Mouse (Mus musculus) C2C12 (cell line): ENCODE measurements around the gene Zswim1. TPM values are rescaled to one million over a fixed set of nuclear protein-coding genes. Genes with fewer than 3 reads are reported as not detected.

ENCODE experiments used
- H3K27me3 ChIP-seq: one replicate; pipeline ENCODE4 v1.6.1; 2011; ENCODE audit not compliant: control insufficient read depth, insufficient read depth, insufficient read length
- H3K36me3 ChIP-seq: one replicate; pipeline ENCODE4 v1.6.1; 2011; ENCODE audit not compliant: control insufficient read depth, insufficient read depth
- H3K4me3 ChIP-seq: one replicate; pipeline ENCODE4 v1.5.1; 2011; ENCODE audit warnings: mild to moderate bottlenecking, control low read depth; ENCODE audit not compliant: poor library complexity, insufficient read depth, severe bottlenecking
- H3K79me2 ChIP-seq: one replicate; pipeline ENCODE4 v1.6.1; 2011; ENCODE audit not compliant: control insufficient read depth, insufficient read depth
- H3K79me3 ChIP-seq: one replicate; pipeline ENCODE4 v1.6.1; 2011; ENCODE audit warnings: low read depth, control low read depth
- H3ac ChIP-seq: one replicate; pipeline ENCODE3; 2011; ENCODE audit warnings: low read depth; ENCODE audit not compliant: control insufficient read depth, insufficient read length
- CEBPB ChIP-seq: IDR thresholded peaks from one replicate; pipeline ENCODE4 v1.6.1; 2011; ENCODE audit warnings: low read depth, mild to moderate bottlenecking, control low read depth, moderate library complexity
- CTCF ChIP-seq: IDR thresholded peaks from one replicate; pipeline ENCODE4 v1.5.1; 2011; ENCODE audit not compliant: control insufficient read depth, insufficient read depth, insufficient read length
- FOSL1 ChIP-seq: IDR thresholded peaks from one replicate; pipeline ENCODE4 v1.8.0; 2011; ENCODE audit warnings: mild to moderate bottlenecking, low read length; ENCODE audit not compliant: poor library complexity, insufficient read depth, severe bottlenecking
- MAX ChIP-seq: IDR thresholded peaks from one replicate; pipeline ENCODE4 v1.6.1; 2011; ENCODE audit warnings: mild to moderate bottlenecking, control low read depth
- MYOD1 ChIP-seq: IDR thresholded peaks from one replicate; pipeline ENCODE4 v1.6.1; 2011; ENCODE audit warnings: low read depth; ENCODE audit not compliant: control insufficient read depth, insufficient read length
- MYOG ChIP-seq: IDR thresholded peaks from one replicate; pipeline ENCODE4 v1.6.1; 2011; ENCODE audit not compliant: control insufficient read depth, insufficient read length; ENCODE audit errors: extremely low read depth
- USF1 ChIP-seq: IDR thresholded peaks from one replicate; pipeline ENCODE4 v1.6.1; 2011; ENCODE audit warnings: low read depth, mild to moderate bottlenecking, control low read depth, moderate library complexity
- polyA plus RNA-seq: library from polyadenylated mRNA; unstranded; fragments of >200 nt; fragmentation: generic; extraction: Trizol; gene quantifications from one replicate; pipeline ENCODE4 v1.2.1, GENCODE M21; 2012; ENCODE audit warnings: missing spikeins

Zswim1 gene
- polyA plus RNA-seq, 1 experiment: 10.0 TPM

GRCm38 (mm10) chr2:164856309-164857100 lies 34.0 kb downstream of the Zswim1 start:
- TF ChIP-seq CEBPB (no peak), MYOD1 (no peak), MYOG (no peak), CTCF (no peak), USF1 (no peak), MAX (no peak), FOSL1 (no peak)
- Histone ChIP-seq H3ac (peak overlapping the region; percentile 59), H3K27me3 (no peaks in the 10 kb centered on the region), H3K79me3 (no peaks in the 10 kb centered on the region), H3K4me3 (peak overlapping the region; percentile 48), H3K79me2 (no peaks in the 10 kb centered on the region), H3K36me3 (no peaks in the 10 kb centered on the region)

- Histone ChIP-seq H3K4me3 (peak within 1 kb of the TSS; percentile 48), H3K79me3 (no peaks in the 10 kb centered on the region), H3K79me2 (no peaks in the 10 kb centered on the region), H3ac (peak within 1 kb of the TSS; percentile 72), H3K27me3 (no peaks in the 10 kb centered on the region), H3K36me3 (no peaks in the 10 kb centered on the region)
- TF ChIP-seq CTCF: no peak
- no peak for TF ChIP-seq MYOD1
- no peak for TF ChIP-seq FOSL1
- no peak for TF ChIP-seq CEBPB
- TF ChIP-seq USF1: peak; percentile 78
- peak; percentile 64 for TF ChIP-seq MAX
- no peak for TF ChIP-seq MYOG
Observed at GRCm38 (mm10) chr2:164857101-164857821, 34.8 kb downstream of the Zswim1 start, which contains the start of gene Pltp. Pltp (minus strand) TSS chr2:164857711.

GRCm38 (mm10) chr2:164857842-164858553 lies 35.5 kb downstream of the Zswim1 start:
- no peaks in the 10 kb centered on the region for H3K79me2 ChIP-seq
- no peak for TF ChIP-seq CEBPB
- no peaks in the 10 kb centered on the region for H3K27me3 ChIP-seq
- no peaks in the 10 kb centered on the region for H3K36me3 ChIP-seq
- H3K79me3 ChIP-seq: no peaks in the 10 kb centered on the region
- H3ac ChIP-seq: peak overlapping the region; percentile 72
- peak overlapping the region; percentile 11 for H3K4me3 ChIP-seq

GRCm38 (mm10) chr2:164859155-164859554 lies 36.7 kb downstream of the Zswim1 start:
- TF ChIP-seq USF1 (no peak), CTCF (no peak), MYOD1 (no peak), MAX (no peak), CEBPB (no peak), MYOG (no peak), FOSL1 (no peak)
- Histone ChIP-seq H3K36me3 (no peaks in the 10 kb centered on the region), H3K79me3 (no peaks in the 10 kb centered on the region), H3K4me3 (no peak overlapping the region), H3K27me3 (no peaks in the 10 kb centered on the region), H3ac (no peak overlapping the region), H3K79me2 (no peaks in the 10 kb centered on the region)

GRCm38 (mm10) chr2:164859640-164860432 lies 37.4 kb downstream of the Zswim1 start:
- Histone ChIP-seq H3K27me3 (no peaks in the 10 kb centered on the region), H3K79me3 (no peaks in the 10 kb centered on the region), H3ac (no peak overlapping the region), H3K36me3 (no peaks in the 10 kb centered on the region), H3K79me2 (no peaks in the 10 kb centered on the region), H3K4me3 (no peak overlapping the region)
- TF ChIP-seq MAX: no peak
- no peak for TF ChIP-seq CTCF
- no peak for TF ChIP-seq MYOD1
- no peak for TF ChIP-seq CEBPB
- TF ChIP-seq FOSL1: no peak
- no peak for TF ChIP-seq USF1
- TF ChIP-seq MYOG: no peak
